9 mouse cellular contexts compared by ENCODE assay signal in genomic region chr3:53059959-53060358, GRCm38 (mm10). TPM values are rescaled to one million over a fixed set of nuclear protein-coding genes. Genes with fewer than 3 reads are reported as not detected.
DNase-seq lines count a peak whose midpoint lies in the region; ATAC-seq lines count a peak whose summit lies in the region.
"Had no signal": no experiment of that assay in that cellular context is flagged by ENCODE, and none has a peak within 500 bp of the region (broad histone marks: within the 10 kb centered on the region; RNA-seq: fewer than 3 reads in every experiment).

No protein-coding gene starts in this region.

- intact Hi-C loops in gastrocnemius, postnatal 14 days (cut with DNase I; ENCODE audit: low total_unique reads): no loop called here

- no peak overlapping the region for H3K4me3 ChIP-seq in heart, embryonic 10.5 days
- no peak overlapping the region for H3K4me3 ChIP-seq in lung, embryonic 15.5 days

- H3K27me3 ChIP-seq in heart, embryonic 10.5 days (ENCODE audit: insufficient read depth, poor library complexity, severe bottlenecking): no peaks in the 10 kb centered on the region
- H3K27me3 ChIP-seq in lung, embryonic 15.5 days: no peaks in the 10 kb centered on the region

- peak; percentile 15 for DNase-seq in gastrocnemius, postnatal 25 days
- DNase-seq in gastrocnemius, postnatal 14 days: no peak
- DNase-seq in 3134 (ENCODE audit: extremely low read depth, insufficient read length, low spot score): peak; percentile 60
- DNase-seq in heart, embryonic 10.5 days (ENCODE audit: low spot score): no peak
- DNase-seq in adrenal gland, adult 18-20 months (ENCODE audit: low spot score in 2 of 2): no peak
- no peak for DNase-seq in layer of hippocampus, adult 11-12 months (ENCODE audit: low spot score)
- DNase-seq in thymus, postnatal 4 days: no peak
- DNase-seq: cerebellum, adult 9-10 months had no signal

- WGBS in heart, embryonic 10.5 days: 50% methylated on average over 2 of the region's 2 CpGs
- 33% methylated on average over 2 of the region's 2 CpGs for WGBS in lung, embryonic 15.5 days

- peak overlapping the region; percentile 62 for H3K27ac ChIP-seq in heart, embryonic 10.5 days
- H3K27ac ChIP-seq in lung, embryonic 15.5 days: peak overlapping the region; percentile 77

- no peak overlapping the region for H3K9ac ChIP-seq in lung, embryonic 15.5 days

- no peak overlapping the region for H3K4me2 ChIP-seq in lung, embryonic 15.5 days

- H3K4me1 ChIP-seq in heart, embryonic 10.5 days: peaks cover 47% of the 10 kb centered on the region
- H3K4me1 ChIP-seq in lung, embryonic 15.5 days: peaks cover 58% of the 10 kb centered on the region

- H3K9me3 ChIP-seq in heart, embryonic 10.5 days: no peaks in the 10 kb centered on the region
- H3K9me3 ChIP-seq in lung, embryonic 15.5 days: no peaks in the 10 kb centered on the region

- no peaks in the 10 kb centered on the region for H3K36me3 ChIP-seq in heart, embryonic 10.5 days
- no peaks in the 10 kb centered on the region for H3K36me3 ChIP-seq in lung, embryonic 15.5 days

- peak; percentile 72; the same call in 1 of the 2 replicates for ATAC-seq in lung, embryonic 15.5 days (ENCODE audit: borderline replicate concordance, extremely low read depth, low FRiP score, low TSS enrichment)

RNA-seq across cellular contexts. Expression of gene Lhfp, which starts 18.6 kb away (rescaled TPM):
- 10 to 100 TPM; 13.9 to 15.4 TPM for total RNA-seq in gastrocnemius, postnatal 25 days (2021)
- total RNA-seq in gastrocnemius, postnatal 14 days (2021): 10 to 100 TPM; 29.4 to 33.7 TPM
- 50.8 and 65.4 TPM in 2 replicates for polyA plus RNA-seq in heart, embryonic 10.5 days (2016; fragmentation: Nextera tagmentation; extraction: Ambion mirVana)
- 79.3 and 82.4 TPM in 2 replicates for polyA plus RNA-seq in lung, embryonic 15.5 days (2015; fragmentation: Nextera tagmentation; extraction: Ambion mirVana)
- 10 to 100 TPM; 18.9 to 20.9 TPM for total RNA-seq in adrenal gland, adult 18-20 months (2021)

RNA-seq across cellular contexts. Expression of gene Cog6, which starts 42.9 kb away (rescaled TPM):
- total RNA-seq in gastrocnemius, postnatal 25 days (2021): 10 to 100 TPM; 29.2 to 33.0 TPM
- total RNA-seq in gastrocnemius, postnatal 14 days (2021): 10 to 100 TPM; 27.7 to 31.5 TPM
- 45.0 and 57.7 TPM in 2 replicates for polyA plus RNA-seq in heart, embryonic 10.5 days (2016; fragmentation: Nextera tagmentation; extraction: Ambion mirVana)
- 39.4 and 46.1 TPM in 2 replicates for polyA plus RNA-seq in lung, embryonic 15.5 days (2015; fragmentation: Nextera tagmentation; extraction: Ambion mirVana)
- 10 to 100 TPM; 31.1 to 33.8 TPM for total RNA-seq in adrenal gland, adult 18-20 months (2021)

Comparison
In these comparisons a context has a peak if more than half of its experiments do, and no peak if none do; other contexts are left out.
1. DNase-seq: peak in gastrocnemius, postnatal 25 days (single experiment) and 3134 (single experiment); none in gastrocnemius, postnatal 14 days (single experiment), heart, embryonic 10.5 days (single experiment), adrenal gland, adult 18-20 months (0 of 2), layer of hippocampus, adult 11-12 months (single experiment) and thymus, postnatal 4 days (single experiment).